Mouse (Mus musculus): ENCODE data around the gene Mrpl50.
"Not testable (repeated sequence)": the region's sequence is repeated elsewhere in the genome, so short reads cannot be mapped to it uniquely, and the experiment has no call there.

GRCm38 (mm10) chr4:49479035-49479434, 41.9 kb downstream of the Mrpl50 start:
- not testable (repeated sequence) for TF ChIP-seq GATA1 (IDR thresholded peaks at IDR 0.05; ENCODE audit: borderline replicate concordance, low read length); FLI1 (IDR thresholded peaks at IDR 0.05; ENCODE audit: low read length)

All from megakaryocyte, embryonic 14.5 days (primary cell).